Mouse (Mus musculus): ENCODE measurements around the gene Mob3c. TPM values are rescaled to one million over a fixed set of nuclear protein-coding genes. Genes with fewer than 3 reads are reported as not detected.

Mob3c gene
- polyA plus RNA-seq, 1 experiment from 2014 or later: 13.5 TPM

- Histone ChIP-seq H3K36me3 (peaks cover 6% of the 10 kb centered on the region; the same call in 1 of the 2 replicates), H3K9ac (no peak overlapping the region), H3K4me1 (no peaks in the 10 kb centered on the region), H3K4me2 (no peak overlapping the region), H3K27ac (no peak overlapping the region), H3K27me3 (no peaks in the 10 kb centered on the region), H3K9me3 (no peaks in the 10 kb centered on the region), H3K4me3 (no peak overlapping the region)
- no peak for ATAC-seq (ENCODE audit: borderline replicate concordance, extremely low read depth, low FRiP score, low TSS enrichment)
- 65% methylated on average over 3 of the region's 3 CpGs for WGBS
These were observed 7.7 kb upstream of the Mob3c start for GRCm38 (mm10) chr4:115820199-115820598.

GRCm38 (mm10) chr4:115820944-115821343, 6.9 kb upstream of the Mob3c start:
- 64% methylated on average over 3 of the region's 3 CpGs for WGBS

GRCm38 (mm10) chr4:115821431-115821830, 6.5 kb upstream of the Mob3c start:
- no peak overlapping the region for H3K4me2 ChIP-seq
- no peak for ATAC-seq (ENCODE audit: borderline replicate concordance, extremely low read depth, low FRiP score, low TSS enrichment)
- no peaks in the 10 kb centered on the region for H3K9me3 ChIP-seq
- H3K9ac ChIP-seq: no peak overlapping the region
- 0 out of 2 replicates have a peak, but pooled peaks cover 2% of the 10 kb centered on the region for H3K36me3 ChIP-seq
- H3K4me3 ChIP-seq: no peak overlapping the region
- H3K27me3 ChIP-seq: no peaks in the 10 kb centered on the region
- H3K4me1 ChIP-seq: no peaks in the 10 kb centered on the region
- no peak overlapping the region for H3K27ac ChIP-seq

More at GRCm38 (mm10) chr4:115820944-115821343, 6.9 kb upstream of the Mob3c start:
- Histone ChIP-seq H3K9ac (no peak overlapping the region), H3K4me2 (no peak overlapping the region), H3K27me3 (no peaks in the 10 kb centered on the region), H3K4me1 (no peaks in the 10 kb centered on the region), H3K27ac (no peak overlapping the region), H3K9me3 (no peaks in the 10 kb centered on the region), H3K4me3 (no peak overlapping the region), H3K36me3 (peaks cover 2% of the 10 kb centered on the region; the same call in 1 of the 2 replicates)
- no peak for ATAC-seq (ENCODE audit: borderline replicate concordance, extremely low read depth, low FRiP score, low TSS enrichment)

DNA sequence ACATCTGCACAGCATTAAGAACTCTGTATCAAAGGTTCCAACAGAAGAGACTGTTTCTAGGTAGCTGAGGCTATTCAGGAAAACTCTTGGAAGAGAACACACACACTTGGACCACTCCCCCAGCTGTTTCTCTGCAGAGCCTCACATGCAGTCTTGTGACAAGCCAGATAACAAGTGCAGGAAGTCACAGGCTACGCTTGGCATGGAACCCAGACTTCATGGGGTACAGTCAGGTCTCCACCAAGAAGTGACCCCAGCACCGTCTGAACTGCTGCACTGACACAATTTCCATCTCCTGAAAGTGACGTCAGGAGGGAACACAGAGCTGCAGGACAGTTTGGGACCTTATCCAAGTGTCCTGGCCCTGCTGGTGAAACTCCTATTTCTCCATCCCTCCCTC, 6.0 kb upstream of the Mob3c start:
- Histone ChIP-seq H3K9ac (no peak overlapping the region), H3K4me2 (no peak overlapping the region), H3K4me3 (no peak overlapping the region), H3K27ac (no peak overlapping the region), H3K36me3 (0 out of 2 replicates have a peak, but pooled peaks cover 2% of the 10 kb centered on the region), H3K9me3 (no peaks in the 10 kb centered on the region), H3K27me3 (no peaks in the 10 kb centered on the region), H3K4me1 (0 out of 2 replicates have a peak, but pooled peaks cover under 1% of the 10 kb centered on the region)
- ATAC-seq (ENCODE audit: borderline replicate concordance, extremely low read depth, low FRiP score, low TSS enrichment): no peak
- 40% methylated on average over 3 of the region's 3 CpGs for WGBS

DNA sequence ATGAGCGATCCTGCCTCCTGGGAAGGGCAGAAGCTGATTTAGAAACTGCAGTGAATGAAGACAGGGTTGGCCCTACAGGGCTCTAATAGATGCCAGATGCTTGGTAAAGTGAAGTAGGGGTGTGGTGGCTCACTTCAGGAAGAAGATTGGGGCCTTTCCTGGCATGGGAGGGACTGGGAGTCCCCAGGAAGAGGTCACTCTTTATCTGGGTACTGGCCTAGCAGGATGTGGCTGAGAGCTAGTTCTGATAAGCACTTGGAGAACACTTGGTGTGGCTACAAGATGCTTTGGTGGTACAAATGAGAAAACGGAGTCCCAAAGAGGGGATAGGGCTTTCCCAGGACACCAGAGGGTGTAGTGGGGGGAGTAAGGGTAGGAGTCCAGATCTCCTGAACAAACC, 3.7 kb upstream of the Mob3c start:
- Histone ChIP-seq H3K9ac (no peak overlapping the region), H3K9me3 (no peaks in the 10 kb centered on the region), H3K27me3 (no peaks in the 10 kb centered on the region), H3K4me2 (no peak overlapping the region), H3K36me3 (0 out of 2 replicates have a peak, but pooled peaks cover 2% of the 10 kb centered on the region), H3K27ac (no peak overlapping the region), H3K4me1 (peaks cover 14% of the 10 kb centered on the region), H3K4me3 (no peak overlapping the region)
- 60% methylated on average over 2 of the region's 2 CpGs for WGBS
- ATAC-seq (ENCODE audit: borderline replicate concordance, extremely low read depth, low FRiP score, low TSS enrichment): no peak

DNA sequence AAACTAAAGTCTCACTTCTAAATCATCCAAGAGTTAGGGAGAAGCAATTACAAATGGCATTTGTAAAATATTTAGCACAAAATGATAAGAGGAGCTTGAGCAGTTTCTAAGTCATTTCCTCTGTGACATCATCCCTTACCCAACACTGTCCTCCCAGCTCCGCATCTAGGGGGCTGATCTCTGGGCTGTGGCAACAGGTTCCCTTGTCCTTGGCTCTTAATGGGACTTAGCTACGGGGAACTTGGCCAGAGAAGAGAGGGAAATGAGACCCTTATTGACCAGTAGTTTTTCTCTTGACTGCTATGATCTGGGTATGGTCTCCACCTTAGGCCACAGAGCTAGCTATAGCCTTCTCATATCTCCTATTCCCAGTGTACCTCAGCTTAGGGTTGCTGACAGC, 2.6 kb upstream of the Mob3c start:
- Histone ChIP-seq H3K27me3 (no peaks in the 10 kb centered on the region), H3K36me3 (no peaks in the 10 kb centered on the region), H3K9me3 (no peaks in the 10 kb centered on the region), H3K4me2 (no peak overlapping the region), H3K4me3 (no peak overlapping the region), H3K27ac (no peak overlapping the region), H3K4me1 (peaks cover 22% of the 10 kb centered on the region), H3K9ac (no peak overlapping the region)
- ATAC-seq (ENCODE audit: borderline replicate concordance, extremely low read depth, low FRiP score, low TSS enrichment): no peak
- WGBS: 80% methylated on average over 2 of the region's 2 CpGs

DNA sequence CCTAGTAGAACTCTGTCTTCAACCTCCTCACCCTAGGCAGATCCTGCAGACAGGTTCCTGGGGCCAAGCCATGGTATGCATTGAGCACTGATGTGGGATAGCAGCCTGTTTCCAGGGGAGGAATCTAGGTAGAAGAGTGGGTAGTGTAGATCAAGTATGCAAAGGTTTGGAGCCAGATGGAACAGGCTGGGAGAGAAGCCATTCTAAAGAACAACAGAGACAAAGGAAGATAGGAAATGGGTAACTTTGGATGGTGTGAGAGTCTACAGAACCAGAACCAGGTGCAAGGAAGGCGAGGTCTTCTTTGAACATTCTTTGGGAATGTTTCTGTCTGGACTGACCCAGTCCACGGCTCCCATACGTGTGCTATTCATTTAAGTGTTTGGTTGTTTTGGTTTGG, 826 bp upstream of the Mob3c start:
- Histone ChIP-seq H3K9me3 (no peaks in the 10 kb centered on the region), H3K9ac (no peak overlapping the region), H3K4me3 (peak overlapping the region; percentile 94), H3K4me2 (peak overlapping the region; percentile 78), H3K4me1 (peaks cover 22% of the 10 kb centered on the region), H3K27ac (no peak overlapping the region), H3K36me3 (peaks cover 7% of the 10 kb centered on the region; the same call in 1 of the 2 replicates), H3K27me3 (no peaks in the 10 kb centered on the region)
- ATAC-seq (ENCODE audit: borderline replicate concordance, extremely low read depth, low FRiP score, low TSS enrichment): no peak
- 74% methylated on average over 3 of the region's 3 CpGs for WGBS

DNA sequence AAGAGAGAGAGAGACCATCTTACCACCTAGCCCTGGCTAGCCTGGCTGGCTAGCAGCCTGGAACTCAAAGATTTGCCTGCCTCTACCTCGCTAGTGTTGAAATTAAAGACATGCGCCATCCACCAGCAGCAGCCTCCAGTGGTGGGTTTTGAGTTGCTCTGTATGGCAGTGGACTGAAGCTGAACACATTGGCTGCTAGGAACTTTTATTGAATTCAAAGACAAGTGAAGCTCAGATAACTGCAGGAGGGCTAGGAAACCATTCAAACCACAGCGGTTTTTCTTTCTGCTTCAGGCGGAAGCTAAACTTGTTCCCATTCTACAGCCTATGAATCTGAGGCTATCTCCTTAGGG, 381 bp upstream of the Mob3c start:
- peak overlapping the region; percentile 92 for H3K27ac ChIP-seq
- peak overlapping the region; percentile 94 for H3K4me3 ChIP-seq
- ATAC-seq (ENCODE audit: borderline replicate concordance, extremely low read depth, low FRiP score, low TSS enrichment): peak; percentile 1; the same call in 1 of the 2 replicates
- peaks cover 12% of the 10 kb centered on the region; the same call in 1 of the 2 replicates for H3K36me3 ChIP-seq
- H3K9me3 ChIP-seq: no peaks in the 10 kb centered on the region
- WGBS: 2% methylated on average over 4 of the region's 4 CpGs
- peak overlapping the region; percentile 88 for H3K9ac ChIP-seq
- peak overlapping the region; percentile 78 for H3K4me2 ChIP-seq
- peaks cover 22% of the 10 kb centered on the region for H3K4me1 ChIP-seq
- H3K27me3 ChIP-seq: no peaks in the 10 kb centered on the region

DNA sequence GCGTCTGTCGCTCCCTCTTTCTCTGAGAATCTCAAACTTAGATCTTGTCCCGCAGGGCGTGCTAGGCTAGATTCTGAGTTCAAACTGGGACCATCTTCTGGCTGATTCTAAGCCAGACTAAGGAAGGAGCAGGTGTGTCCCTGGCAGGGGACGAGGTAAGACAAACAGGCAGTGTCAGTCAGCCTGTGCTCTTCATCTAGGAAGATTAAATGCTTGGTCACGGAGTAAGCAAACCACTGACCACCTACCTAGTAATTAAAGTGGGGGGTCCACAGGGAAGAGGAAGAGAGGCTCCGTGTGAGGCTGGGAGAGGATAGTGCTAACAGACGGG, 645 bp downstream of the Mob3c start:
- peaks cover 15% of the 10 kb centered on the region for H3K36me3 ChIP-seq
- 7% methylated on average over 8 of the region's 8 CpGs for WGBS
- H3K4me2 ChIP-seq: peak overlapping the region; percentile 78
- ATAC-seq (ENCODE audit: borderline replicate concordance, extremely low read depth, low FRiP score, low TSS enrichment): no peak
- H3K27me3 ChIP-seq: no peaks in the 10 kb centered on the region
- no peaks in the 10 kb centered on the region for H3K9me3 ChIP-seq
- H3K27ac ChIP-seq: peak overlapping the region; percentile 92; the same call in 1 of the 2 replicates
- peak overlapping the region; percentile 88; the same call in 1 of the 2 replicates for H3K9ac ChIP-seq
- peaks cover 22% of the 10 kb centered on the region for H3K4me1 ChIP-seq
- peak overlapping the region; percentile 94 for H3K4me3 ChIP-seq

- ATAC-seq (ENCODE audit: borderline replicate concordance, extremely low read depth, low FRiP score, low TSS enrichment): no peak
- Histone ChIP-seq H3K27me3 (no peaks in the 10 kb centered on the region), H3K27ac (peak overlapping the region; percentile 15; the same call in 1 of the 2 replicates), H3K4me1 (peaks cover 22% of the 10 kb centered on the region), H3K4me3 (no peak overlapping the region), H3K9me3 (no peaks in the 10 kb centered on the region), H3K4me2 (no peak overlapping the region), H3K36me3 (peaks cover 22% of the 10 kb centered on the region), H3K9ac (no peak overlapping the region)
- WGBS: 60% methylated on average over 5 of the region's 5 CpGs
These were observed 2.6 kb downstream of the Mob3c start for GRCm38 (mm10) chr4:115830491-115830890.

DNA sequence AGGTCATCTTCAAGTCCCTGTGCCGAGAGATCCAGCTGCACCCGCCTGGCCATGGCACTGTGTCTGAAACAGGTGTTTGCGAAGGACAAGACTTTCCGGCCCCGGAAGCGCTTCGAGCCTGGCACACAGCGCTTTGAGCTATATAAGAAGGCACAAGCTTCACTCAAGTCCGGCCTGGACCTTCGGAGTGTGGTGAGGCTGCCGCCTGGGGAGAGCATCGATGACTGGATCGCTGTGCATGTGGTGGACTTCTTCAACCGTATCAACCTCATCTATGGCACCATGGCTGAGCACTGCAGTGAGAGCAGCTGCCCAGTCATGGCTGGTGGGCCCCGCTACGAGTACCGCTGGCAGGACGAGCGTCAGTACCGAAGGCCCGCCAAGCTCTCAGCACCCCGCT, 3.3 kb downstream of the Mob3c start:
- Histone ChIP-seq H3K4me1 (peaks cover 22% of the 10 kb centered on the region), H3K36me3 (peaks cover 26% of the 10 kb centered on the region), H3K27me3 (no peaks in the 10 kb centered on the region), H3K27ac (no peak overlapping the region), H3K4me3 (no peak overlapping the region), H3K9ac (no peak overlapping the region), H3K4me2 (no peak overlapping the region), H3K9me3 (no peaks in the 10 kb centered on the region)
- no peak for ATAC-seq (ENCODE audit: borderline replicate concordance, extremely low read depth, low FRiP score, low TSS enrichment)
- WGBS: 90% methylated on average over 22 of the region's 22 CpGs

- WGBS: 57% methylated on average over 2 of the region's 2 CpGs
- H3K9ac ChIP-seq: no peak overlapping the region
- peaks cover 21% of the 10 kb centered on the region for H3K4me1 ChIP-seq
- H3K27me3 ChIP-seq: no peaks in the 10 kb centered on the region
- no peak overlapping the region for H3K4me2 ChIP-seq
- H3K36me3 ChIP-seq: peaks cover 26% of the 10 kb centered on the region
- no peak overlapping the region for H3K4me3 ChIP-seq
- H3K9me3 ChIP-seq: no peaks in the 10 kb centered on the region
- H3K27ac ChIP-seq: no peak overlapping the region
- ATAC-seq (ENCODE audit: borderline replicate concordance, extremely low read depth, low FRiP score, low TSS enrichment): no peak
These were observed 4.1 kb downstream of the Mob3c start for GRCm38 (mm10) chr4:115832040-115832439.

DNA sequence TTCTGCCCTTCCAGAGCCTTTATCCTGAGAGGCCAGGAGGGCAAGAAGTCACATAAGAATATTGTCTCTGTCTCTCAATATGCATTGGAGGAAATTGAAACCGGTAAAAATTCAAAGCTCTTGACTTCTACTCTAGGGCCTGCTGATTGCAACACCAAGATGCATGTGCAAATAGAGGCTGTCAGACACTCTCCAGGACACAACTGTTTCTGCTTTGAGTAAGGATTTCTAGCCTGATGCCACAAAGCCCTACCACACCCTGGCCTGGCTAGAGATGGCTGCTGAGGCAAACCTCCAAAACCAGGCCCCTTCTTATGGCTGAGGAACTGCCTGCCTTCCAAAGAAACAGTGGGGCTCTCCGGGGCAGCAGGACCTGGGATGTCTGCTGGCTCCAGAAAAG, 7.7 kb downstream of the Mob3c start:
- 76% methylated on average over 2 of the region's 2 CpGs for WGBS
- Histone ChIP-seq H3K9me3 (no peaks in the 10 kb centered on the region), H3K9ac (no peak overlapping the region), H3K27ac (no peak overlapping the region), H3K36me3 (peaks cover 26% of the 10 kb centered on the region), H3K4me3 (no peak overlapping the region), H3K27me3 (no peaks in the 10 kb centered on the region), H3K4me2 (no peak overlapping the region), H3K4me1 (peaks cover 10% of the 10 kb centered on the region)
- ATAC-seq (ENCODE audit: borderline replicate concordance, extremely low read depth, low FRiP score, low TSS enrichment): no peak
